Mouse (Mus musculus): ENCODE results near the gene Kras. TPM values are rescaled to one million over a fixed set of nuclear protein-coding genes. Genes with fewer than 3 reads are reported as not detected.

The Kras gene
- polyA plus RNA-seq (2014; fragmentation: Illumina TruSeq; extraction: RNeasy Lipid Tissue Mini Kit (QIAGEN cat#74804); ENCODE audit: insufficient read depth, low read depth, low replicate concordance), result 38.4 TPM

DNA sequence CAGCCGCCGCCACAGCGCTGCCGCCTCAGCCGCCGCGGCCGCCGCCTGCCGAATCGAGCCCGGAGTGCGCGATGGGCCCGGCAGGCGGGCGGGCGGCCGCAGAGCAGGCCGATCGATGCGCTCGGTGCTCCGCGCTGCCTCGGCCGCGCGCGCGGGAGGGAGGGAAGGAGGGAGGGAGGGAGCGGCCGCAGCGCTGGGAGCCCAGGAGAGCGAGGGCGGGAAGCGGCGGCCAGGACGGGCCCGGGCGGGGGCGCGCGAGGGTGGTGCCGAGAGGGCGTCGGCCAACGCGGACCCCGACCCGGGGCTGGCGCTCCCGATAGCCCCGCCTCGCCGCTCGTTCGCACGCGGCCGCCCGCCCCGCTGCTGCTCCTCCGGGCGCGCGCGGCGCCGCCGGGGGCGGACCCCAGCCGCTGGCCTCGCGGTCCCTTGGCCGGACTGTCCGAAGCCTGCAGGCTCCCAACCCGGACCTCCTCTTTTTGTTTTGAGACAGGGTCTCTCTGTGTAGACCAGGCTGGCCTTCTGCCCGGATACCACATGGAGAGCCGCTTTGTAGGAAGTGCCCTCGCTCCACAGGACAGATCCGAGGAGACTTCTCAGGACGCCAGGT lies at the start of gene Kras:
Kras (minus strand) TSS at position 55 of the 607 bp plus-strand sequence.

DNA sequence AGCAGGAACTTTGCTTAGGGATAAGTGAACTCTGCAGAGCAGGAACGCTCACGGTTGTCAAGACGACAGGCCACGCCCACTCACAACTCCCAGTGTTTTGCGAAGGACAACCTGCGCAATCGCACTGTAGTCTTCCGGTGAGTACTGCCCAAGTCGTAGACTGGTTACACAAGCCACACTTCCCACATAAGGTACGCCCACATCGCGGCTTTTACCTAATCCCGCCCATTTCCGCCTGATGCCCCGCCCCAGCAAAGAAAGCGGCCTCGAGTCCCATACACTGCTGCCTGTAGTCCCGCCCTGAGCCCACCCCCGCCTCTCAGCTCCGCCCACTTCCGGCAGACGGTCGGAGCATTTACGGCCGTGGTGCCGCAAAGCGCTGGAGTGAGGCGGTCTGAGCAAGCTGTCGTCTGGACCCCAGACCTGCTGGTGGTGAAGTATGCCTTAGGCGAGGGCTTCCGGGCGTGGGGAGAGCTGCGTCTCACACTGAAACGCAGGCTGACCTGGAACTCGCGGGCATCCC lies 39.2 kb downstream of the Kras start, which contains the start of the genes Casc1 and Etfrf1:
Casc1 (minus strand) TSS at position 190 of the 523 bp plus-strand sequence.
Etfrf1 (plus strand) TSS at position 319 of the 523 bp plus-strand sequence.

Other genes starting within 250 kb of the Kras start
- not detected for gene Bcat1, start 174.1 kb downstream of the Kras start, polyA plus RNA-seq (2014; fragmentation: Illumina TruSeq; extraction: RNeasy Lipid Tissue Mini Kit (QIAGEN cat#74804); ENCODE audit: insufficient read depth, low read depth, low replicate concordance)
- 7.5 TPM for gene Lrmp, start 134.6 kb downstream of the Kras start, polyA plus RNA-seq (2014; fragmentation: Illumina TruSeq; extraction: RNeasy Lipid Tissue Mini Kit (QIAGEN cat#74804); ENCODE audit: insufficient read depth, low read depth, low replicate concordance)
- gene Casc1, start 39.2 kb downstream of the Kras start, polyA plus RNA-seq (2014; fragmentation: Illumina TruSeq; extraction: RNeasy Lipid Tissue Mini Kit (QIAGEN cat#74804); ENCODE audit: insufficient read depth, low read depth, low replicate concordance), result 2.7 TPM
- gene Etfrf1, start 39.1 kb downstream of the Kras start, polyA plus RNA-seq (2014; fragmentation: Illumina TruSeq; extraction: RNeasy Lipid Tissue Mini Kit (QIAGEN cat#74804); ENCODE audit: insufficient read depth, low read depth, low replicate concordance), result 28.3 TPM

Measured in lung, adult 10 weeks (tissue).